Mouse (Mus musculus): ENCODE data around the gene Usp31. TPM values are rescaled to one million over a fixed set of nuclear protein-coding genes. Genes with fewer than 3 reads are reported as not detected.

Gene Usp31
- polyA plus RNA-seq, 1 experiment from 2014 or later = 3.0 TPM

Other genes starting within 250 kb of the Usp31 start
- 0.11 TPM in 1 of 2 replicates, not detected in the other for gene Scnn1g, start 27.2 kb upstream of the Usp31 start, polyA plus RNA-seq (2015; fragmentation: Nextera tagmentation; extraction: Ambion mirVana)
- 0.20 and 0.29 TPM in 2 replicates for gene Scnn1b, start 157.8 kb upstream of the Usp31 start, polyA plus RNA-seq (2015; fragmentation: Nextera tagmentation; extraction: Ambion mirVana)